21 mouse cellular contexts compared by ENCODE assay signal in genomic region chr11:121547925-121548324, GRCm38 (mm10). TPM values are rescaled to one million over a fixed set of nuclear protein-coding genes. Genes with fewer than 3 reads are reported as not detected.
DNase-seq lines count a peak whose midpoint lies in the region; ATAC-seq lines count a peak whose summit lies in the region.
"Had no signal": no experiment of that assay in that cellular context is flagged by ENCODE, and none has a peak within 500 bp of the region (broad histone marks: within the 10 kb centered on the region; RNA-seq: fewer than 3 reads in every experiment).

No protein-coding gene starts in this region.

- DNase-seq in c-Kit-negative CD71-positive TER-119-positive erythroid progenitor cells, embryonic 14.5 days (ENCODE audit: low read depth, low spot score) = peak; percentile 84
- no peak for DNase-seq in liver, embryonic 11.5 days (ENCODE audit: low spot score)
- DNase-seq in spleen, postnatal 36 days (ENCODE audit: low spot score in 2 of 2) = peak; percentile 51 to 73
- no peak for DNase-seq in urinary bladder, adult 18-20 months (ENCODE audit: low spot score in 2 of 2)
- no peak for DNase-seq in hindbrain, embryonic 14.5 days (ENCODE audit: low spot score)
- DNase-seq in urinary bladder, postnatal 10 days (ENCODE audit: low spot score) = no peak
- DNase-seq: cerebellum, postnatal 14 days; gastrocnemius, adult 2 months; heart, adult 18-20 months; lung, adult 18-20 months; lung, postnatal 4 days; retina, postnatal 1 day; thymus, adult 18-20 months had no signal

- H3K9me3 ChIP-seq in intestine, embryonic 16.5 days (ENCODE audit: control insufficient read depth, low read length) = no peaks in the 10 kb centered on the region
- no peaks in the 10 kb centered on the region for H3K9me3 ChIP-seq in intestine, embryonic 15.5 days
- H3K9me3 ChIP-seq in liver, embryonic 11.5 days (ENCODE audit: control insufficient read depth, low read length) = no peaks in the 10 kb centered on the region
- no peaks in the 10 kb centered on the region for H3K9me3 ChIP-seq in hindbrain, embryonic 14.5 days (ENCODE audit: control insufficient read depth, low read length)
- H3K9me3 ChIP-seq: embryonic facial prominence, embryonic 10.5 days; hindbrain, embryonic 10.5 days; neural tube, embryonic 13.5 days had no signal

- H3K4me1 ChIP-seq in intestine, embryonic 16.5 days (ENCODE audit: control insufficient read depth, insufficient read depth, low read length) = peaks cover 35% of the 10 kb centered on the region
- peaks cover 44% of the 10 kb centered on the region for H3K4me1 ChIP-seq in intestine, embryonic 15.5 days (replicated peaks)
- H3K4me1 ChIP-seq in liver, embryonic 11.5 days (replicated peaks; ENCODE audit: control insufficient read depth, insufficient read depth, low read length) = peaks cover 52% of the 10 kb centered on the region
- H3K4me1 ChIP-seq in hindbrain, embryonic 14.5 days (replicated peaks; ENCODE audit: control insufficient read depth, insufficient read depth, low read length) = peaks cover 30% of the 10 kb centered on the region

- H3K36me3 ChIP-seq in intestine, embryonic 16.5 days (ENCODE audit: control insufficient read depth, insufficient read depth, low read length) = no peaks in the 10 kb centered on the region
- no peaks in the 10 kb centered on the region for H3K36me3 ChIP-seq in intestine, embryonic 15.5 days
- no peaks in the 10 kb centered on the region for H3K36me3 ChIP-seq in liver, embryonic 11.5 days (ENCODE audit: control insufficient read depth, insufficient read depth, low read length)
- H3K36me3 ChIP-seq in hindbrain, embryonic 14.5 days (replicated peaks; ENCODE audit: control insufficient read depth, insufficient read depth) = no peaks in the 10 kb centered on the region

- no peak overlapping the region for H3K4me2 ChIP-seq in intestine, embryonic 16.5 days (ENCODE audit: low read depth, low read length)
- H3K4me2 ChIP-seq in intestine, embryonic 15.5 days (replicated peaks) = no peak overlapping the region
- peak overlapping the region; percentile 21 for H3K4me2 ChIP-seq in liver, embryonic 11.5 days
- no peak overlapping the region for H3K4me2 ChIP-seq in hindbrain, embryonic 14.5 days (replicated peaks)
- H3K4me2 ChIP-seq: neural tube, embryonic 13.5 days had no signal

- no peaks in the 10 kb centered on the region for H3K27me3 ChIP-seq in intestine, embryonic 16.5 days (replicated peaks; ENCODE audit: control insufficient read depth, insufficient read depth, low read length)
- no peaks in the 10 kb centered on the region for H3K27me3 ChIP-seq in intestine, embryonic 15.5 days (replicated peaks)
- no peaks in the 10 kb centered on the region for H3K27me3 ChIP-seq in liver, embryonic 11.5 days (replicated peaks; ENCODE audit: control insufficient read depth, insufficient read depth, low read length)
- no peaks in the 10 kb centered on the region for H3K27me3 ChIP-seq in hindbrain, embryonic 14.5 days (ENCODE audit: control insufficient read depth, insufficient read depth, low read length)
- H3K27me3 ChIP-seq: neural tube, embryonic 13.5 days; Patski had no signal

- no peak overlapping the region for H3K9ac ChIP-seq in intestine, embryonic 16.5 days (ENCODE audit: low read depth, low read length)
- H3K9ac ChIP-seq in intestine, embryonic 15.5 days = no peak overlapping the region
- peak overlapping the region; percentile 55; the same call in 1 of the 2 replicates for H3K9ac ChIP-seq in liver, embryonic 11.5 days (ENCODE audit: low read depth, low read length)
- no peak overlapping the region for H3K9ac ChIP-seq in hindbrain, embryonic 14.5 days
- H3K9ac ChIP-seq: neural tube, embryonic 13.5 days had no signal

- H3K27ac ChIP-seq in intestine, embryonic 16.5 days (ENCODE audit: low read length) = 0 out of 2 replicates have a peak overlapping the region, but pooled peaks have one; percentile 28
- no peak overlapping the region for H3K27ac ChIP-seq in intestine, embryonic 15.5 days
- H3K27ac ChIP-seq in liver, embryonic 11.5 days (ENCODE audit: low read depth, low read length) = peak overlapping the region; percentile 92
- H3K27ac ChIP-seq in hindbrain, embryonic 14.5 days = no peak overlapping the region
- H3K27ac ChIP-seq: embryonic facial prominence, embryonic 10.5 days; gastrocnemius, adult 2 months; hindbrain, embryonic 10.5 days; neural tube, embryonic 13.5 days had no signal

- H3K4me3 ChIP-seq in intestine, embryonic 16.5 days (ENCODE audit: low read length) = no peak overlapping the region
- H3K4me3 ChIP-seq in intestine, embryonic 15.5 days (replicated peaks) = no peak overlapping the region
- no peak overlapping the region for H3K4me3 ChIP-seq in liver, embryonic 11.5 days (ENCODE audit: low read depth, low read length)
- no peak overlapping the region for H3K4me3 ChIP-seq in hindbrain, embryonic 14.5 days (replicated peaks; ENCODE audit: low read length)
- H3K4me3 ChIP-seq: embryonic facial prominence, embryonic 10.5 days; gastrocnemius, adult 2 months; hindbrain, embryonic 10.5 days; neural tube, embryonic 13.5 days had no signal

- WGBS in intestine, embryonic 16.5 days = 97% methylated on average over 4 of the region's 4 CpGs
- 93% methylated on average over 4 of the region's 4 CpGs for WGBS in intestine, embryonic 15.5 days
- 52% methylated on average over 4 of the region's 4 CpGs for WGBS in liver, embryonic 11.5 days
- WGBS in hindbrain, embryonic 14.5 days = 93% methylated on average over 4 of the region's 4 CpGs

- ATAC-seq in intestine, embryonic 16.5 days = no peak
- no peak for ATAC-seq in intestine, embryonic 15.5 days
- ATAC-seq in liver, embryonic 11.5 days (replicated peaks; ENCODE audit: low FRiP score) = peak; percentile 84
- no peak for ATAC-seq in hindbrain, embryonic 14.5 days (ENCODE audit: low FRiP score)
- ATAC-seq: CD4-positive, CD25-positive, alpha-beta regulatory T cell, adult 4 months; midbrain, embryonic 16.5 days; Patski had no signal

RNA-seq across cellular contexts. Expression of gene Zfp750, which starts 28.8 kb away (rescaled TPM):
- polyA plus RNA-seq in intestine, embryonic 16.5 days (2015; fragmentation: Nextera tagmentation; extraction: Ambion mirVana) = 0.50 and 0.62 TPM in 2 replicates
- 0.38 and 0.76 TPM in 2 replicates for polyA plus RNA-seq in intestine, embryonic 15.5 days (2015; fragmentation: Nextera tagmentation; extraction: Ambion mirVana)
- 0.16 and 0.26 TPM in 2 replicates for polyA plus RNA-seq in liver, embryonic 11.5 days (2014; fragmentation: Nextera tagmentation; extraction: Ambion mirVana)
- polyA plus RNA-seq in hindbrain, embryonic 14.5 days (2014; fragmentation: Nextera tagmentation; extraction: Ambion mirVana) = 0.19 and 0.21 TPM in 2 replicates
- polyA plus RNA-seq: Patski had no signal

Comparison
In these comparisons a context has a peak if more than half of its experiments do, and no peak if none do; other contexts are left out.
1. H3K27ac ChIP-seq: peak in intestine, embryonic 16.5 days (single experiment) and liver, embryonic 11.5 days (single experiment); none in intestine, embryonic 15.5 days (single experiment) and hindbrain, embryonic 14.5 days (single experiment).
2. DNase-seq: peak in c-Kit-negative CD71-positive TER-119-positive erythroid progenitor cells, embryonic 14.5 days (single experiment) and spleen, postnatal 36 days (2 of 2); none in liver, embryonic 11.5 days (single experiment), urinary bladder, adult 18-20 months (0 of 2), hindbrain, embryonic 14.5 days (single experiment) and urinary bladder, postnatal 10 days (single experiment).